Mouse (Mus musculus): Measurements from ENCODE around the gene Egf. TPM values are rescaled to one million over a fixed set of nuclear protein-coding genes. Genes with fewer than 3 reads are reported as not detected.
"Not testable (repeated sequence)": the region's sequence is repeated elsewhere in the genome, so short reads cannot be mapped to it uniquely, and the experiment has no call there.

Egf gene
- polyA plus RNA-seq, 1 experiment = not detected

- no peaks in the 10 kb centered on the region for H3K4me1 ChIP-seq (ENCODE audit: control insufficient read depth)
- H3K9me3 ChIP-seq (ENCODE audit: control insufficient read depth, low read length) = no peaks in the 10 kb centered on the region; the same call in 1 of the 2 replicates
- TF ChIP-seq GATA1 (IDR thresholded peaks at IDR 0.05; ENCODE audit: low read length) (no peak), TAL1 (IDR thresholded peaks at IDR 0.05; ENCODE audit: low read length) (no peak)
- no peak overlapping the region for H3K4me3 ChIP-seq (replicated peaks)
- no peaks in the 10 kb centered on the region for H3K27me3 ChIP-seq (ENCODE audit: control insufficient read depth)
- no peaks in the 10 kb centered on the region for H3K36me3 ChIP-seq (ENCODE audit: control insufficient read depth)
Observed at GRCm38 (mm10) chr3:129766971-129767794, 12.1 kb upstream of the Egf start.

- H3K27me3 ChIP-seq (ENCODE audit: control insufficient read depth) = no peaks in the 10 kb centered on the region
- no peaks in the 10 kb centered on the region for H3K4me1 ChIP-seq (ENCODE audit: control insufficient read depth)
- no peaks in the 10 kb centered on the region; the same call in 1 of the 2 replicates for H3K9me3 ChIP-seq (ENCODE audit: control insufficient read depth, low read length)
- no peaks in the 10 kb centered on the region for H3K36me3 ChIP-seq (ENCODE audit: control insufficient read depth)
- H3K4me3 ChIP-seq (replicated peaks) = no peak overlapping the region
- TF ChIP-seq TAL1 (IDR thresholded peaks at IDR 0.05; ENCODE audit: low read length) = no peak
- no peak for TF ChIP-seq GATA1 (IDR thresholded peaks at IDR 0.05; ENCODE audit: low read length)
Observed at GRCm38 (mm10) chr3:129766106-129766505, 11.0 kb upstream of the Egf start.

- not testable (repeated sequence) for H3K27me3 ChIP-seq (ENCODE audit: control insufficient read depth); H3K4me3 ChIP-seq (replicated peaks); H3K4me1 ChIP-seq (ENCODE audit: control insufficient read depth); H3K9me3 ChIP-seq (ENCODE audit: control insufficient read depth, low read length); H3K36me3 ChIP-seq (ENCODE audit: control insufficient read depth)
Observed at GRCm38 (mm10) chr3:129757599-129757998, 2.5 kb upstream of the Egf start.

DNA sequence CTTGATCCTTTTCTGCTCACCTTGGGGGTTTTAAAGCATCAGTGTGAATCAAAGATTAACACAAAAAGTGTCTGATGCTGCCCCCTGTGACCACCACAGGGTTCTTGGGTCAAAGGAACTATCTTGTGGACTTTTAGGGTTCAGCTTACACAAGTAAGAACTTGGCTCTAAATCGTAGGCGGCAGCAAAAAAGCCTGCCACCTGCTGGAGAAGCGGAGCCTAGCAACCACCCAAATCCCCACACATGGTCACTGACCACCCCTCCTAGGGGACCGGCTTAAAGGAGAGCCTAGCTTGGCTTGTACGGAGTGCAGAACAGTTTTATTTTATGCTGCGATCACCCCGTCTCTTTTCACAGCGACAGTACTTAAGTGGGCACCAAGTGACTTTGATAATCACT, 10.3 kb downstream of the Egf start:
- H3K9me3 ChIP-seq (ENCODE audit: control insufficient read depth, low read length) = no peaks in the 10 kb centered on the region
- no peaks in the 10 kb centered on the region for H3K27me3 ChIP-seq (ENCODE audit: control insufficient read depth)
- H3K4me1 ChIP-seq (ENCODE audit: control insufficient read depth) = no peaks in the 10 kb centered on the region
- H3K36me3 ChIP-seq (ENCODE audit: control insufficient read depth) = no peaks in the 10 kb centered on the region
- no peak for TF ChIP-seq TAL1 (IDR thresholded peaks at IDR 0.05; ENCODE audit: low read length)
- no peak for TF ChIP-seq GATA1 (IDR thresholded peaks at IDR 0.05; ENCODE audit: low read length)
- no peak overlapping the region for H3K4me3 ChIP-seq (replicated peaks)

DNA sequence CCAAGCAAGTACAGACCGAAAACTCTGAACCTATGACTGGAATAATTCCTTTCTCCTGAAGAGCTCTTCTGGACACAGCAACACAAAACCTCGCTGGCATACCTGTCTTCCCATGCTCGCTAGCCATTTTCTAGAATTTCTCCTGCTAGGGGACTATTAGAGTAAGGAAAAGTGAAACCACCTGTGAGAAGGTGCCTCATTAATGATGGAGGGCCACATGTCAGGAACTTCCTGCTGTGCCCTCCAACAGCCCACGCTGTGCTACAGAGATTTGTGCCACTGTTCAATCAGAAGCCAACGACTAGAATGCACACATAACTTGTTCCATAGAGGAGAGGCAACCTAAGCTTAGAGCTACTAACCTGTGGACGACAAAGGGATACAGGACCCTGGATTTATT, 12.3 kb downstream of the Egf start:
- TF ChIP-seq TAL1 (IDR thresholded peaks at IDR 0.05; ENCODE audit: low read length) = no peak
- TF ChIP-seq GATA1 (IDR thresholded peaks at IDR 0.05; ENCODE audit: low read length) = no peak

GRCm38 (mm10) chr3:129738291-129739183, 16.6 kb downstream of the Egf start:
- no peaks in the 10 kb centered on the region for H3K36me3 ChIP-seq (ENCODE audit: control insufficient read depth)
- TF ChIP-seq TAL1 (IDR thresholded peaks at IDR 0.05; ENCODE audit: low read length) (no peak), GATA1 (IDR thresholded peaks at IDR 0.05; ENCODE audit: low read length) (no peak)
- H3K4me3 ChIP-seq (replicated peaks) = no peak overlapping the region
- no peaks in the 10 kb centered on the region for H3K9me3 ChIP-seq (ENCODE audit: control insufficient read depth, low read length)
- no peaks in the 10 kb centered on the region for H3K4me1 ChIP-seq (ENCODE audit: control insufficient read depth)
- H3K27me3 ChIP-seq (ENCODE audit: control insufficient read depth) = no peaks in the 10 kb centered on the region

More for the DNA sequence above, 12.3 kb downstream of the Egf start:
- H3K4me3 ChIP-seq (replicated peaks) = no peak overlapping the region
- H3K4me1 ChIP-seq (ENCODE audit: control insufficient read depth) = no peaks in the 10 kb centered on the region
- H3K36me3 ChIP-seq (ENCODE audit: control insufficient read depth) = no peaks in the 10 kb centered on the region
- no peaks in the 10 kb centered on the region for H3K27me3 ChIP-seq (ENCODE audit: control insufficient read depth)
- H3K9me3 ChIP-seq (ENCODE audit: control insufficient read depth, low read length) = no peaks in the 10 kb centered on the region

- TF ChIP-seq GATA1 (IDR thresholded peaks at IDR 0.05; ENCODE audit: low read length) (no peak), TAL1 (IDR thresholded peaks at IDR 0.05; ENCODE audit: low read length) (no peak)
- Histone ChIP-seq H3K27me3 (ENCODE audit: control insufficient read depth) (peaks cover 3% of the 10 kb centered on the region; the same call in 1 of the 2 replicates), H3K9me3 (ENCODE audit: control insufficient read depth, low read length) (no peaks in the 10 kb centered on the region), H3K4me3 (replicated peaks) (no peak overlapping the region), H3K36me3 (ENCODE audit: control insufficient read depth) (no peaks in the 10 kb centered on the region), H3K4me1 (ENCODE audit: control insufficient read depth) (no peaks in the 10 kb centered on the region)
Observed at GRCm38 (mm10) chr3:129731636-129732035, 23.5 kb downstream of the Egf start.

GRCm38 (mm10) chr3:129730426-129730825, 24.7 kb downstream of the Egf start:
- no peaks in the 10 kb centered on the region for H3K9me3 ChIP-seq (ENCODE audit: control insufficient read depth, low read length)
- H3K4me3 ChIP-seq (replicated peaks) = no peak overlapping the region
- TF ChIP-seq GATA1 (IDR thresholded peaks at IDR 0.05; ENCODE audit: low read length) = no peak
- no peak for TF ChIP-seq TAL1 (IDR thresholded peaks at IDR 0.05; ENCODE audit: low read length)
- peaks cover 3% of the 10 kb centered on the region; the same call in 1 of the 2 replicates for H3K27me3 ChIP-seq (ENCODE audit: control insufficient read depth)
- no peaks in the 10 kb centered on the region for H3K36me3 ChIP-seq (ENCODE audit: control insufficient read depth)
- peaks cover 5% of the 10 kb centered on the region for H3K4me1 ChIP-seq (ENCODE audit: control insufficient read depth)

DNA sequence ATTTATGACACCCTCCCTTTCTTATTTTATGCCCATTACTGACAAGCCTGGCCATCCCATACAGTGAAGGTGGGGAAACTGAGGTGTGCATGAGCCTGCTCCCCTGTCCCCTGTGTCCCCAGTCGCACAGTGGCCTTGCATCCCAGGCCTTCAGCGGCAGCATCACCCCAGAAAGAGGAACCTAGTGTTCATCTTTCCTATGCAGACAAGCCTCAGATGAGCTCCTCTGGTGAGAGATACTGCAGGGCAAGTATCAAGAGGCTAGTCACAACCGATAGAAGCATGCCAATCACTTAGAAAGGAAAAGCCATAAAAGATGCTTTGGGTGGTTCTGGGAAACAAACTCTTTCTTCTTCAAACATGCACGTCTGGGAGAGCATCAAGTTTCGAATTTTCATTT, 25.2 kb downstream of the Egf start:
- Histone ChIP-seq H3K4me3 (replicated peaks) (no peak overlapping the region), H3K36me3 (ENCODE audit: control insufficient read depth) (no peaks in the 10 kb centered on the region), H3K4me1 (ENCODE audit: control insufficient read depth) (peaks cover 5% of the 10 kb centered on the region), H3K9me3 (ENCODE audit: control insufficient read depth, low read length) (no peaks in the 10 kb centered on the region), H3K27me3 (ENCODE audit: control insufficient read depth) (peaks cover 3% of the 10 kb centered on the region; the same call in 1 of the 2 replicates)
- no peak for TF ChIP-seq TAL1 (IDR thresholded peaks at IDR 0.05; ENCODE audit: low read length)
- no peak for TF ChIP-seq GATA1 (IDR thresholded peaks at IDR 0.05; ENCODE audit: low read length)

Measured in erythroblast, embryonic 14.5 days (primary cell).